Mouse (Mus musculus): ENCODE results near the gene Acbd5. TPM values are rescaled to one million over a fixed set of nuclear protein-coding genes. Genes with fewer than 3 reads are reported as not detected.

The Acbd5 gene
- polyA plus RNA-seq, 1 experiment from 2014 or later = 38.8 TPM

Other genes with a start within 250 kb of the Acbd5 start
- 20.7 and 26.3 TPM in 2 replicates for gene Pdss1, start 172.6 kb upstream of the Acbd5 start, polyA plus RNA-seq (2016; fragmentation: Nextera tagmentation; extraction: Ambion mirVana)
- 33.6 and 36.8 TPM in 2 replicates for gene Abi1, start 27.9 kb upstream of the Acbd5 start, polyA plus RNA-seq (2016; fragmentation: Nextera tagmentation; extraction: Ambion mirVana)
- gene Mastl, start 87.9 kb downstream of the Acbd5 start, polyA plus RNA-seq (2016; fragmentation: Nextera tagmentation; extraction: Ambion mirVana) = 13.3 and 16.6 TPM in 2 replicates
- 56.0 and 71.0 TPM in 2 replicates for gene Yme1l1, start 88.2 kb downstream of the Acbd5 start, polyA plus RNA-seq (2016; fragmentation: Nextera tagmentation; extraction: Ambion mirVana)
- not detected in 2 replicates for gene 4931423N10Rik, start 139.3 kb downstream of the Acbd5 start, polyA plus RNA-seq (2016; fragmentation: Nextera tagmentation; extraction: Ambion mirVana)

All from hindbrain, embryonic 10.5 days (tissue).